Mouse (Mus musculus) heart, postnatal 0 days (tissue): ENCODE measurements around the gene Saa4.

ENCODE experiments used
- CTCF ChIP-seq: IDR thresholded peaks from 2 replicates; pipeline ENCODE4 v1.5.1; 2016; ENCODE audit warnings: antibody characterized with exemption, control low read depth, low read depth
- EP300 ChIP-seq: IDR thresholded peaks from 2 replicates; pipeline ENCODE4 v1.6.1; 2016; ENCODE audit warnings: antibody characterized with exemption, low read depth

- TF ChIP-seq CTCF (no peak), EP300 (no peak)
Observed at GRCm38 (mm10) chr7:46727584-46727983, 4.8 kb downstream of the Saa4 start.
